Mouse (Mus musculus) E14TG2a.4 (cell line): ENCODE results near the gene Sypl.
A peak's percentile ranks its signal among the peaks of the same experiment; 100 is the strongest.

Experiments
- H3K27me3 ChIP-seq: 2 replicates; pipeline ENCODE4 v1.6.1; 2014; ENCODE audit warnings: low read length, control low read depth; ENCODE audit not compliant: insufficient read depth
- H3K36me3 ChIP-seq: 2 replicates; pipeline ENCODE4 v1.6.1; 2014; ENCODE audit warnings: low read length, control low read depth; ENCODE audit not compliant: insufficient read depth
- H3K4me1 ChIP-seq: replicated peaks from 2 replicates; pipeline ENCODE4 v1.6.1; 2014; ENCODE audit warnings: low read depth, low read length, control low read depth
- H3K4me3 ChIP-seq: replicated peaks from 2 replicates; pipeline ENCODE4 v1.5.1; 2014; ENCODE audit warnings: mild to moderate bottlenecking, low read length
- H3K9me3 ChIP-seq: 2 replicates; pipeline ENCODE4 v1.6.1; 2014; ENCODE audit warnings: low read length, control low read depth
- CTCF ChIP-seq: conservative IDR thresholded peaks from 2 replicates; pipeline ENCODE4 v1.5.1; 2014; ENCODE audit warnings: low read length
- NANOG ChIP-seq: IDR thresholded peaks from 2 replicates; pipeline ENCODE4 v1.6.1; 2014; ENCODE audit warnings: borderline replicate concordance, low read length, mixed read lengths
- POU5F1 ChIP-seq: IDR thresholded peaks from 2 replicates; pipeline ENCODE4 v1.6.1; 2014; ENCODE audit warnings: low read length, borderline replicate concordance

Sypl gene

DNA sequence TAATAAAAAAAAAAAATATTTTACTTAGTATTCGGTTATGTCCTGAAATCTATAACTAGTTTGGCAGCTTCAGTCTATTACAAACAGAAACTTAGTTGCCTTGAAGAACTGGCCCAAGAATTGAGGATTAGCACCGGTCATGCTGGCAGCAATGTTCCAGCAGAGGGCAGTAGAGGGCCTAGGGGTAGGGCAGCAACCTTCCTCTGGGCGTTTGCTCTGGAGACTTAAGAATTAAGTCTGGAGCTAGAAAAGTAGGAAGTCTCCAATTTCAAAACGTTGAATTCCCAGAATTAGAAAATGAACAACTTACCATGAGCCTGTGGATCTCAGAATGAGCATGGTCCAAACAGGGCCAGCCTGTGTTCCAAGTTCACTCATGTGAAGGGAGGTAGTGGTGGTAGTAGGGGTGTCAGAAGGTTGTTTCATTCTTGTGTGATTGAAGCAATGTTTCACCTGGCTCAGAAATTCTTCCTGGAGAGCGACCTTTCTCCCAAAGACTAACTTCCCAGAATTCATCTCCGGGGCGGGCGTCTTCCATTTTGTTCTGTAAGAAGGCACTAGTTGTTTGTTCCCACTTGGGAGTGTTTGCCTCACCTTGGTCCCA, 33.4 kb upstream of the Sypl start:
- TF ChIP-seq POU5F1 (no peak), NANOG (no peak), CTCF (peak; percentile 94)
- H3K9me3 ChIP-seq: no peaks in the 10 kb centered on the region
- no peaks in the 10 kb centered on the region for H3K36me3 ChIP-seq
- peaks cover 19% of the 10 kb centered on the region for H3K4me1 ChIP-seq
- H3K27me3 ChIP-seq: peaks cover 11% of the 10 kb centered on the region
- H3K4me3 ChIP-seq: no peak overlapping the region

DNA sequence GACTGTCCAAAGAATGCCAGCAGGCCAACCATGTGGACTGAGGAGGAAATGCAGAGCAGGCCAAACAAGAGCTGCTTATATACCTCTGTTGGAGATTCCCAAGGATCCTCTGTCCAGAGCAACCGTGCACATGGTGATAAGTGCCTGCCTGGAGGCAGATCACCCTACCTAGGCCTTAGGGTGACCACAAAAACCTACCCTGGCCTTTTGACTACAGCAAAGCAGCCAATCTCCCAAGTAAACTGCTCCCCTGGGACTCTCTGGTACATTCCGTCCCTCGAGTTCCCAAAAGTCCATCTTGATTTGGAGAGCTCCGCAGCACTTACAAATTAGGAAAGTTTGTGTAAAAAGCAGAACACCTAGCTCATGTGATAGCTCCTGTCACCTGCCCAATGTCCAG, 32.6 kb upstream of the Sypl start:
- H3K4me3 ChIP-seq: no peak overlapping the region
- H3K36me3 ChIP-seq: no peaks in the 10 kb centered on the region
- no peaks in the 10 kb centered on the region for H3K9me3 ChIP-seq
- TF ChIP-seq NANOG: no peak
- no peak for TF ChIP-seq POU5F1
- no peak for TF ChIP-seq CTCF
- peaks cover 17% of the 10 kb centered on the region for H3K27me3 ChIP-seq
- peaks cover 27% of the 10 kb centered on the region for H3K4me1 ChIP-seq

DNA sequence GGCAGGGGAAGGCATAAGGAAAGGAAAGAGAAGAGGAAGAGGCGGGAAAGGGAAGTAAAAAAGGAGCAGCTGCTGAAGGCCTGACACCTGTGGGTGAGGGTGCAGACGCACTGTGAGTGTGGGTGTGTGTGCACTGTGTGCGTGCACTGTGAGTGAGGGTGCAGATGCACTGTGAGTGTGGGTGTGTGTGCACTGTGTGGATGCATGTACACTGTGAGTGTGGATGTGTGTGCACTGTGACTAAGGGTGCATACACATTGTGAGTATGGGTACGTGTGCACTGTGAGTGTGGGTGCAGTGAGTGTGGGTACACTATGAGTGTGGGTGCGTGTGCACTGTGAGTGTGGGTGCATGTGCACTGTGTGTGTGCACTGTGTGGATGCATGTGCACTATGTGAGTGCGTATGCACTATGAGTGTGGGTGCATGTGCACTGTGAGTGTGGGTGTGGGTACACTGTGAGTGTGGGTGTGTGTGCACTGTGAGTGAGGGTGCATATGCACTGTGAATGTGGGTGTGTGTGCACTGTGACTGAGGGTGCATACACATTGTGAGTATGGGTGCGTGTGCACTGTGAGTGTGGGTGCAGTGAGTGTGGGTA, 32.1 kb upstream of the Sypl start:
- TF ChIP-seq NANOG (no peak), POU5F1 (no peak), CTCF (no peak)
- Histone ChIP-seq H3K4me1 (peaks cover 32% of the 10 kb centered on the region), H3K36me3 (no peaks in the 10 kb centered on the region), H3K9me3 (no peaks in the 10 kb centered on the region), H3K4me3 (no peak overlapping the region), H3K27me3 (peaks cover 17% of the 10 kb centered on the region)

GRCm38 (mm10) chr12:32924245-32924644, 29.4 kb upstream of the Sypl start:
- peaks cover 39% of the 10 kb centered on the region for H3K4me1 ChIP-seq
- no peak overlapping the region for H3K4me3 ChIP-seq
- H3K36me3 ChIP-seq: no peaks in the 10 kb centered on the region
- TF ChIP-seq POU5F1 (no peak), CTCF (no peak), NANOG (no peak)
- H3K27me3 ChIP-seq: peaks cover 26% of the 10 kb centered on the region
- no peaks in the 10 kb centered on the region for H3K9me3 ChIP-seq

DNA sequence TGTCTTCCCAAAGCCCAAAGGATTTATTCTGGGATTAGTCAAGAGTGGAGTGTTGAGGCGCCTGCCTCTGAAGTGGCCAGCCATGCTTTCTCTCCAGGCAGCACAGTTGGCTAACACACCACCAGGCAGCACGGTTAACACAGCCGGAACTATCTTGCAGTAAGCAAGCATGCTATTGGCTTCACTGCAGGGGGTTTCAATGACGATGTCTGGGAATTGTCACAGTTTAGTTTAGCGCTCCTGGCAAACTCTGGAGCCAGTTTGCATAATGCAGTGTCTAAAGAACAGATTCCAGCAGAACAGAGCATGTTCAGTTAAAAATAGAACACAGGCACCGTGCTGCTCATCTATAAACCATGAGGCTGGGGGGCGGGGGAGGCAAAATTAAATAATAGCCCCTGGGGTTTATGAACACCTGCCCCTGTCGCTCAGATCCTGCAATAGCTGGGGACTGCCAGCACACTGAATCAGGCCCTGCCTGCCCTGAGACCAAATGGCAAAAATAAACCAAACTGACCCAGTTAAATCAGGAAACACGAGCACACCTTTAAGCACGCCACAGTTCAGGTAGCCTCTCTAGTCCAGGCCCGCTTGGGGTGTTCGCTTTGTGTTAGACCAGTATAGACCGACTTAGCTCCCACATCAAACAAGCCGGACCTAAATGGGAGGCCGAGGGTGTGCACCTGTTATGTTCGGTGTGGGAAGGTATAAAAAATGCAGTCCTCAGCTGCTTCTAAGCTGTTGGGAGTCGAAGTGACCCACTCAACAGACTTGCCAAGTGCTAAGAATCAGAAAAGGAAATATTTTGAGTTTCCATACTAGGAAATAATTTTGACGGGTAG, 27.1 kb upstream of the Sypl start:
- H3K4me3 ChIP-seq: 0 out of 2 replicates have a peak overlapping the region, but pooled peaks have one; percentile 10
- TF ChIP-seq POU5F1 (no peak), CTCF (no peak), NANOG (no peak)
- peaks cover 39% of the 10 kb centered on the region for H3K4me1 ChIP-seq
- peaks cover 28% of the 10 kb centered on the region for H3K27me3 ChIP-seq
- H3K9me3 ChIP-seq: no peaks in the 10 kb centered on the region
- H3K36me3 ChIP-seq: no peaks in the 10 kb centered on the region

- no peak for TF ChIP-seq POU5F1
- TF ChIP-seq NANOG: no peak
- no peak for TF ChIP-seq CTCF
- Histone ChIP-seq H3K4me3 (no peak overlapping the region), H3K4me1 (peaks cover 39% of the 10 kb centered on the region), H3K27me3 (peaks cover 28% of the 10 kb centered on the region), H3K36me3 (no peaks in the 10 kb centered on the region), H3K9me3 (no peaks in the 10 kb centered on the region)
Measured at GRCm38 (mm10) chr12:32927231-32927835, 26.4 kb upstream of the Sypl start.

GRCm38 (mm10) chr12:32928180-32928579, 25.5 kb upstream of the Sypl start:
- H3K27me3 ChIP-seq: peaks cover 31% of the 10 kb centered on the region
- TF ChIP-seq CTCF (no peak), POU5F1 (no peak), NANOG (no peak)
- no peaks in the 10 kb centered on the region for H3K36me3 ChIP-seq
- no peaks in the 10 kb centered on the region for H3K9me3 ChIP-seq
- peaks cover 39% of the 10 kb centered on the region for H3K4me1 ChIP-seq
- H3K4me3 ChIP-seq: no peak overlapping the region

- TF ChIP-seq CTCF (no peak), NANOG (no peak), POU5F1 (no peak)
- peaks cover 31% of the 10 kb centered on the region for H3K27me3 ChIP-seq
- H3K4me3 ChIP-seq: no peak overlapping the region
- H3K36me3 ChIP-seq: no peaks in the 10 kb centered on the region
- H3K9me3 ChIP-seq: no peaks in the 10 kb centered on the region
- H3K4me1 ChIP-seq: peaks cover 23% of the 10 kb centered on the region
Measured at GRCm38 (mm10) chr12:32929831-32930513, 23.7 kb upstream of the Sypl start.
